Mouse (Mus musculus) kidney, embryonic 16.5 days (tissue): ENCODE measurements around the gene Epp13. TPM values are rescaled to one million over a fixed set of nuclear protein-coding genes. Genes with fewer than 3 reads are reported as not detected.
"Not testable (repeated sequence)": the region's sequence is repeated elsewhere in the genome, so short reads cannot be mapped to it uniquely, and the experiment has no call there.

Experiments used
- ATAC-seq: fragments of 200-750 bp; cut with Nextera tagmentation; 2 replicates; pipeline ENCODE4 v1.8.0; 2017; ENCODE audit warnings: moderate TSS enrichment; ENCODE audit not compliant: low FRiP score, low TSS enrichment
- H3K27ac ChIP-seq: fragments of 300-500 bp; sonication (generic); 2 replicates; pipeline ENCODE4 v1.5.1; 2014; ENCODE audit warnings: low read length
- H3K27me3 ChIP-seq: fragments of 300-500 bp; sonication (generic); 2 replicates; pipeline ENCODE4 v1.6.1; 2014; ENCODE audit warnings: low read length, control low read depth, mixed read lengths; ENCODE audit not compliant: insufficient read depth
- H3K36me3 ChIP-seq: fragments of 300-500 bp; sonication (generic); 2 replicates; pipeline ENCODE4 v1.6.1; 2014; ENCODE audit warnings: low read length, control low read depth, mixed read lengths; ENCODE audit not compliant: insufficient read depth
- H3K4me1 ChIP-seq: fragments of 300-500 bp; sonication (generic); 2 replicates; pipeline ENCODE4 v1.6.1; 2014; ENCODE audit warnings: low read length, control low read depth, mixed read lengths; ENCODE audit not compliant: insufficient read depth
- H3K4me2 ChIP-seq: fragments of 300-500 bp; sonication (generic); replicated peaks from 2 replicates; pipeline ENCODE4 v1.6.1; 2014; ENCODE audit warnings: low read depth, low read length
- H3K4me3 ChIP-seq: fragments of 300-500 bp; sonication (generic); 2 replicates; pipeline ENCODE4 v1.5.1; 2014; ENCODE audit warnings: mild to moderate bottlenecking, low read length
- H3K9ac ChIP-seq: fragments of 300-500 bp; sonication (generic); replicated peaks from 2 replicates; pipeline ENCODE4 v1.6.1; 2014; ENCODE audit warnings: low read length
- H3K9me3 ChIP-seq: fragments of 300-500 bp; sonication (generic); 2 replicates; pipeline ENCODE4 v1.6.1; 2016; ENCODE audit warnings: low read length, control low read depth
- WGBS: fragments of 180-500 bp; shearing (Covaris S2); extraction: QIAGEN DNeasy Blood & Tissue Kit; methylation state at CpG from one replicate; pipeline ENCODE4 v1.1.7; 2014; 5-methylcytosine and 5-hydroxymethylcytosine counted together
- polyA plus RNA-seq: library from polyadenylated mRNA; unstranded; fragments of >200 nt; fragmentation: Nextera tagmentation; extraction: Ambion mirVana; gene quantifications from 2 replicates; pipeline ENCODE4 v1.2.1, GENCODE M21; 2015

The Epp13 gene
- not detected in 2 replicates for polyA plus RNA-seq

DNA sequence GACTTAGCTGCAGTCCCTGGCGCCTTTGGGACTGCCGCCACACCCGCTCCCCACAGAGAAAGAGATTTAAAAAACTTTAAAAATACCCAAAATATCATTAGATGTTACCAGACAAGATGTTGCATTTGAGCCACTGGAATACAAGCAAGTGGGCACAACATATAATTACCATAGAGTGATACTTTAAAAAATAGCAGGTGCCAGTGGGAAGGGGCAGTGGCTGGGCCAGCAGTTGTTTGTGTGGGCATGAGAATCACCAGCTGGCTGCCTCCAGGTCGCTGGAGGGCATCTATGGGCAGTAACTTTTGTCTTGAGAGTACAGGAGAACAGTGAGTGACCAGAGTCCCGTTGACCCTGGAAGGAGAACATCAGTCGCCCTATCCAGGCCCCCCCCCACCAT, at the start of gene Epp13:
Gene Epp13, plus strand, starts transcription at position 301 of the 400 bp plus-strand sequence.
- H3K27me3 ChIP-seq = no peaks in the 10 kb centered on the region
- no peaks in the 10 kb centered on the region for H3K36me3 ChIP-seq
- H3K9me3 ChIP-seq = peaks cover 4% of the 10 kb centered on the region; the same call in 1 of the 2 replicates
- no peak within 1 kb of the TSS for H3K4me2 ChIP-seq
- H3K4me1 ChIP-seq = no peaks in the 10 kb centered on the region
- WGBS = 79% methylated on average over 6 of the region's 6 CpGs
- no peak for ATAC-seq
- H3K27ac ChIP-seq = no peak within 1 kb of the TSS
- H3K4me3 ChIP-seq = no peak within 1 kb of the TSS
- no peak within 1 kb of the TSS for H3K9ac ChIP-seq

DNA sequence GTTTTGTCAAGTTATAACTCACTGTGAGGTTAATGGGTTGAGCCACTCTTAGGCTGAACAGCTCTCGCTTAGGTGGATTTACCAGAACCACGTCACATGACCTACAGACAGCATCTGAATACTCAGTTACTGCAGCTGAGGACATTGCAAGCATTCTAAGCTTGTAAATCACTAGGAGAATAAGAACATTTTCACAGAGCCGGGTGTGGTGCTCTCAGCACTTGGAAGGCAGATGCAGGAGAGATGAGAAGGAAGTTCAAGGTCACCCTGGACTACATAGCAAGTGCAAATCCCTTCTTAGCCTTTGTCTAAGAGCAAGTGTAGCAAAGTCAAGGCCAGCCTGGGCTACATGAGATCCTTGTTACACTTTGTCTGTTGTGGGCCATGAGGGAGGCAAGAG, 48.3 kb upstream of the Epp13 start:
- 56% methylated on average over 3 of the region's 3 CpGs for WGBS
- H3K27ac ChIP-seq = no peak overlapping the region
- no peaks in the 10 kb centered on the region for H3K27me3 ChIP-seq
- ATAC-seq = no peak
- no peaks in the 10 kb centered on the region for H3K36me3 ChIP-seq
- H3K9me3 ChIP-seq = peaks cover 2% of the 10 kb centered on the region; the same call in 1 of the 2 replicates
- H3K9ac ChIP-seq = no peak overlapping the region
- no peak overlapping the region for H3K4me2 ChIP-seq
- no peak overlapping the region for H3K4me3 ChIP-seq
- H3K4me1 ChIP-seq = no peaks in the 10 kb centered on the region

DNA sequence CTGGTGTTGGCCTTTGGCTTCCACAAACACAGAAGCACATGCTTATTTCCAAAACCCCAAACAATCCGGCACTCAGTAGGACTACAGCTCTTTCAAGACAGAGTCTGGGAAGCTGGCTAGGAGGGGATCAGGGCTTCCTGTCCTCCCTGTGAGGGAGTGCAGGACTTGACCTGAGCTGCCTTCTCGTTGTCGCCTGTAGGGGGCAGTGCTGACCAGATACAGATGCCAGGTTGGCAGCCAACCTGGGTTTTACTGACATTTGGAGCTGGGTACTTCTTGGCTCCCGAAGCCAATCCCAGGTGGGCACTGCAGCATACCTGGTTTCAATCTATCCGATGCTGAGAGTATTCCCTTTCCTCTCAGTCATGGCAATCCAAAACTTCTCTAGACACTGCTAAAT, 39.4 kb upstream of the Epp13 start:
- Histone ChIP-seq H3K9me3 (0 out of 2 replicates have a peak, but pooled peaks cover 2% of the 10 kb centered on the region), H3K4me3 (no peak overlapping the region), H3K27me3 (no peaks in the 10 kb centered on the region), H3K4me2 (no peak overlapping the region), H3K27ac (no peak overlapping the region), H3K9ac (no peak overlapping the region), H3K36me3 (no peaks in the 10 kb centered on the region), H3K4me1 (no peaks in the 10 kb centered on the region)
- ATAC-seq = no peak
- 46% methylated on average over 5 of the region's 5 CpGs for WGBS

DNA sequence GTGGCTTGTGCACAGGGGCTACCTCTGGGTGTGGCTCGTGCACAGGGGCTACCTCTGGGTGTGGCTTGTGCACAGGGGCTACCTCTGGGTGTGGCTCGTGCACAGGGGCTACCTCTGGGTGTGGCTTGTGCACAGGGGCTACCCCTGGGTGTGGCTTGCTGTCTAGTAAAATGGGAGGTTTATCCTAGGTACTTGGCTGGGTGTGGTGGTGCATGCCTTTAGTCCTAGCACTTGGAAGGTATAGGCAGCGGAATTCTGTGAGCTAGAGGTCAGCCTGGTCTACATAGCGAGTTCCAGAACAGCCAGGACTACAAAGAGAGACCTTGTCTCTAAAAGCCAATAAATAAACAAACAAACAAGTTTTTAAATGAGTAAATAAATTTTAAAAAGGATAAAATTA, 37.8 kb upstream of the Epp13 start:
- not testable (repeated sequence) for H3K4me2 ChIP-seq, ATAC-seq, H3K4me1 ChIP-seq, H3K4me3 ChIP-seq, H3K9me3 ChIP-seq, H3K9ac ChIP-seq, H3K36me3 ChIP-seq, H3K27ac ChIP-seq, H3K27me3 ChIP-seq
- 66% methylated on average over 3 of the region's 4 CpGs for WGBS

DNA sequence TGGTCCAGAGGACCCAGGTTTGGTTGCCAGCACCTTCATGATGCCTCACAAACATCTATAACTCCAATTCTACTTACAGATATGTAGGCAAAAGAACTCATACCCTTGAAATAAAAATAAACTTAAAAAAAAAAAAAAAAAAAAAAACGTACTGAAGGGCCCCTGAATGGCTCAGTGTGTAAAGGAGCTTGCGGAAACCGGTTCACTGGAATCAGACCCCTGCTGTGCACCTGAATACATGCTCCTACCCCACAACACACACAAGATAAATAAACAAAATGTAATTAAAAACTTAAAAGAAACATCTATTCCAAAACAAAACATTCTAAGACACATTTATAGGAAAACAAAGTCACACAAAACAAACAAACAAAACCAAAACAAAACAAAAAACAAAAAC, 32.4 kb upstream of the Epp13 start:
- no peaks in the 10 kb centered on the region for H3K36me3 ChIP-seq
- H3K4me3 ChIP-seq = no peak overlapping the region
- 70% methylated on average over 3 of the region's 3 CpGs for WGBS
- H3K27me3 ChIP-seq = no peaks in the 10 kb centered on the region
- no peaks in the 10 kb centered on the region for H3K4me1 ChIP-seq
- no peak overlapping the region for H3K9ac ChIP-seq
- H3K27ac ChIP-seq = no peak overlapping the region
- H3K4me2 ChIP-seq = no peak overlapping the region
- 0 out of 2 replicates have a peak, but pooled peaks cover 2% of the 10 kb centered on the region for H3K9me3 ChIP-seq
- ATAC-seq = no peak

DNA sequence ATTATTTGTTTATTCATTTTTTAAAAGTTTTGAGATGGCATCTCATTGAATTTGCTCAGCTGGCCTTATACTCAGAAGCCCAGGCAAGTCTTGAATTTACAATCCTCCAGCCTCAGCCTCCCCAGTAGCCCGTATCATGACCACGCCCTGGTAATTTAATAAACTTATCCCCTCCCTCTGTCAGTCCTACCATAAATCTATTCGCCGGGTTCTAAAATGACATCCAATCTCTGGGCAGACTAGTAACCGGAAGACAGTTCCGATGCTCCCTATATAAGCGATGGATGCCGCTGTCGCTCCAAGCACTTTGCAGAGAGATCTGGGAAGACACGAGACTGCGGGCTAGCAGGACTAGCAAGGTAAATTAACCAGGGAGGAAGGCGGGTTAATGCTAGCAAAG, 30.5 kb upstream of the Epp13 start, which contains the start of gene Zscan5b:
Gene Zscan5b, plus strand, starts transcription at position 301 of the 400 bp plus-strand sequence.
- Histone ChIP-seq H3K27ac (no peak within 1 kb of the TSS), H3K4me2 (no peak within 1 kb of the TSS), H3K4me3 (no peak within 1 kb of the TSS), H3K27me3 (no peaks in the 10 kb centered on the region), H3K9me3 (0 out of 2 replicates have a peak, but pooled peaks cover 1% of the 10 kb centered on the region), H3K4me1 (no peaks in the 10 kb centered on the region), H3K36me3 (no peaks in the 10 kb centered on the region), H3K9ac (no peak within 1 kb of the TSS)
- ATAC-seq = no peak
- WGBS = 90% methylated on average over 12 of the region's 12 CpGs

DNA sequence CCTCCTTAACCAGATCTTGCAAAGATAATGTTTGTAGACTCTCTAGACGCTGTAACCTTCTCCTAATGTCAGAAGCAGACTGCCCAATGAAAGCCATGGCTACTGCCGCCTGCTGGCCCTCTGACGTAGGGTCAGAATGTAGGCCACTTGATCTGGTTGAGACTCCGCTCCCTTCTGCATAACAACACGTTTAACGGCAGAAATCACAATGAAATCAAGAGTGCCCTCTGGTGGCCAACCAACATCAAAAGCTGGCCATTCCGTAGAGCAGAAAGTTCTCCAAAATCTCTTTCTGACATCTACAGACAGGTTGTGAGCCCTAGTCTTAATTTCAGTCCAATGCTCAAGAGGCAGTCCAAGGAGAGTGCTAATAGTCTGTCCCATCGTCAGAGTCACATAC, 24.0 kb upstream of the Epp13 start:
- H3K27me3 ChIP-seq, H3K36me3 ChIP-seq, H3K4me2 ChIP-seq, ATAC-seq, H3K4me1 ChIP-seq, H3K4me3 ChIP-seq, H3K9ac ChIP-seq, H3K9me3 ChIP-seq, H3K27ac ChIP-seq: not testable (repeated sequence)
- 59% methylated on average over 8 of the region's 8 CpGs for WGBS

DNA sequence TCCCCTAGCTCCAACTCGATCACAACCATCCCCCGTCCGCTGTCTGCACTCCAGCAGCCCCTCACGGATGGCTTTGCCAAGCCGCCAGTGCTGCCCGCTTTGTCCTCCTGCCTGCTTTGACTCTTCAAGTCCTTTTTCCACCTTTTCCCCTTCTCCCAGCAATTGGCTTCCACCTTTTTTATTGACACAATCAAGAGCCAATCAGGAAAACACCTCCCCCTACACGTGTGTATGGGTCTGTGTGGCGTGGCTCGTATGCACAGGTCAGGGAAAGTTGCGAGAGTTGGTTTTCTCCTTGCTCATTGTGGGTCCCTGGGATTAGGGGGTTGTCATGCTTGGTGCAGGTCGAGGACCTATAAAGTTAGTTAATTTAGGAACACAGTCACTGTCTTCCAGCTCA, 12.7 kb upstream of the Epp13 start:
- Histone ChIP-seq H3K27me3 (no peaks in the 10 kb centered on the region), H3K36me3 (no peaks in the 10 kb centered on the region), H3K9ac (no peak overlapping the region), H3K4me2 (no peak overlapping the region), H3K4me3 (no peak overlapping the region), H3K9me3 (no peaks in the 10 kb centered on the region), H3K27ac (no peak overlapping the region), H3K4me1 (no peaks in the 10 kb centered on the region)
- ATAC-seq = no peak
- WGBS = 56% methylated on average over 11 of the region's 11 CpGs

DNA sequence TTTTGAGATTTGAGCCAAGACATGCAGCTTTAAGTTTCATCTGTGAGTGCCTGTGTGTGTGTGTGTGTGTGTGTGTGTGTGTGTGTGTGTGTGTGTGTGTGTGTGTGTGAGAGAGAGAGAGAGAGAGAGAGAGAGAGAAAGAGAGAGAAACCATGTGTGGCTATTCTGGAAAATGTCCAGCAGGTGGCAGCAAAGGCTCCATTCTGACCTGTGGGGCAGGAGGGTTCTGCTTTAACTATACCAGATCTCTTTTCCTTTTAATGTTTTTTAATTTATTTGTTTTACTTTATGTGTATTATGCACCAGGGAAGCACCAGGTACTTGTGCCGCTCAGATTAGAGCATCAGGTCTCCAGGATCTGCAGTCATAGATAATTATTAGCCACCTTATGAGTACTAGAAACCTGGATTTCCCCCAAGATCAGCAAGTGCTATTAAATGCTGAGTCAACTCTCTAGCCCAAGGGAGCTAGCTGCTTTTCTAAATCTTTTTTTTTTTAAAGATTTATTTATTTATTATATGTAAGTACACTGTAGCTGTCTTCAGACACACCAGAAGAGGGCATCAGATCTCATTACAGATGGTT, 11.6 kb upstream of the Epp13 start:
- not testable (repeated sequence) for H3K9ac ChIP-seq, H3K27ac ChIP-seq, H3K27me3 ChIP-seq, H3K4me1 ChIP-seq, H3K9me3 ChIP-seq, H3K36me3 ChIP-seq, H3K4me3 ChIP-seq, H3K4me2 ChIP-seq
- WGBS = 21% methylated on average over 1 of the region's 1 CpGs
- ATAC-seq = 0 out of 2 replicates have a peak, but pooled peaks have one; percentile 39

DNA sequence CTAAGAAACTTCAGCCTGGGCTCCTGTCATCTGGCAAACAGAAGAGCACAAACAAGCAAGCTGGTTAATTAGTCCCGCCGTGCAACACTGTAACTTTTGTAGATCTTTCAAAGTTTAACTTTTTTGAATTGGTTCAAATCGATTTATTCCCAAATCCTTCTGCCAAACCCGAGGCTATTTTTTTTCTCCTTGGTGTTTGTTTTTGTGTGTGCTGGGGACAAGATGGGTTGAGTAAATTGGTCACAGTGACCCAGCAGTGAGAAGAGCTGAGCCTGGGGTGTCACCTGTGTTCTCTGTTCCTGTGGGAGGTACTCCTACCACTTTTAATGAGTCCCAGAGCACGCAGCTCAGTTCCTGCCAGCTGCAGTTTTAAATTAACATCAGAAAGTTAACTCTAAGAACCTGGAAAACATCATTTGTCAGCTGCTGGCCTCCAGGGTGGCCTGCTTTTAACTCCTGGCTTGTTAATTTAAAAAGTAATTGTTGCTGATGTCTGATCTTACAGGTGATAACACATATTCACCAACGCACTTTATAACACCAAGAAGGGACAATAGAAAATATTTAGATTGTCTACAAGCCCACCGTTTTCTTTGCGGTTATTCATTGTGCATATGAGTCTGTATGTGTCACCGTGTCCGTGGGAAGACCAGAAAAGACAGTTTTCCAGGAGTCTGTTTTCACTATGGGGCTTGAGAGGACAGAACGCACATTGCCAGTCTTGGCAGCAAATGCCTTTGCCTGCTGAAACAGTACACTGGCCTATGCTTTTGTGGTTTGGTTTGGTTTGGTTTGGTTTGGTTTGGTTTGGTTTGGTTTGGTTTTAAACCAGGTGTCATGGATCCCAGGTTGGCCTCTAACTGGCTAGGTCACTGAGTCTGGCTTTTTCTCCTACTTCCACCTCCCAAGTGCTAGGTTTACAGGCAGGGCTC, 7.9 kb upstream of the Epp13 start:
- WGBS = 43% methylated on average over 11 of the region's 11 CpGs
- no peaks in the 10 kb centered on the region for H3K27me3 ChIP-seq
- no peak overlapping the region for H3K4me3 ChIP-seq
- no peak overlapping the region for H3K4me2 ChIP-seq
- H3K36me3 ChIP-seq = no peaks in the 10 kb centered on the region
- no peaks in the 10 kb centered on the region for H3K9me3 ChIP-seq
- no peaks in the 10 kb centered on the region for H3K4me1 ChIP-seq
- no peak for ATAC-seq
- H3K27ac ChIP-seq = no peak overlapping the region
- no peak overlapping the region for H3K9ac ChIP-seq
